Mouse (Mus musculus) hindbrain, embryonic 10.5 days (tissue): Measurements from ENCODE around the gene Ppa2. TPM values are rescaled to one million over a fixed set of nuclear protein-coding genes. Genes with fewer than 3 reads are reported as not detected.

Experiments
- DNase-seq: peaks from one replicate; pipeline ENCODE4 v3.0.0-alpha.2; 2017; ENCODE audit warnings: low spot score
- H3K27ac ChIP-seq: fragments of 300-500 bp; sonication (generic); 2 replicates; pipeline ENCODE4 v1.5.1; 2016; ENCODE audit warnings: mild to moderate bottlenecking, moderate library complexity
- H3K27me3 ChIP-seq: fragments of 300-500 bp; sonication (generic); 2 replicates; pipeline ENCODE4 v1.6.1; 2016; ENCODE audit warnings: mild to moderate bottlenecking; ENCODE audit not compliant: poor library complexity, insufficient read depth, severe bottlenecking
- H3K36me3 ChIP-seq: fragments of 300-500 bp; sonication (generic); 2 replicates; pipeline ENCODE4 v1.6.1; 2016; ENCODE audit warnings: mild to moderate bottlenecking, moderate library complexity
- H3K4me1 ChIP-seq: fragments of 300-500 bp; sonication (generic); replicated peaks from 2 replicates; pipeline ENCODE4 v1.6.1; 2016; ENCODE audit warnings: mild to moderate bottlenecking
- H3K4me3 ChIP-seq: fragments of 300-500 bp; sonication (generic); 2 replicates; pipeline ENCODE4 v1.5.1; 2016; ENCODE audit warnings: mild to moderate bottlenecking, moderate library complexity
- H3K9me3 ChIP-seq: fragments of 300-500 bp; sonication (generic); 2 replicates; pipeline ENCODE4 v1.6.1; 2016; ENCODE audit warnings: mild to moderate bottlenecking, moderate library complexity
- WGBS: fragments of 180-500 bp; shearing (Covaris S2); methylation state at CpG from one replicate; pipeline ENCODE4 v1.1.7; 2016; 5-methylcytosine and 5-hydroxymethylcytosine counted together
- polyA plus RNA-seq: library from polyadenylated mRNA; unstranded; fragments of >200 nt; fragmentation: Nextera tagmentation; extraction: Ambion mirVana; gene quantifications from 2 replicates; pipeline ENCODE4 v1.2.1, GENCODE M21; 2016

Ppa2 gene
- polyA plus RNA-seq, 1 experiment from 2014 or later = 79.3 TPM

DNA sequence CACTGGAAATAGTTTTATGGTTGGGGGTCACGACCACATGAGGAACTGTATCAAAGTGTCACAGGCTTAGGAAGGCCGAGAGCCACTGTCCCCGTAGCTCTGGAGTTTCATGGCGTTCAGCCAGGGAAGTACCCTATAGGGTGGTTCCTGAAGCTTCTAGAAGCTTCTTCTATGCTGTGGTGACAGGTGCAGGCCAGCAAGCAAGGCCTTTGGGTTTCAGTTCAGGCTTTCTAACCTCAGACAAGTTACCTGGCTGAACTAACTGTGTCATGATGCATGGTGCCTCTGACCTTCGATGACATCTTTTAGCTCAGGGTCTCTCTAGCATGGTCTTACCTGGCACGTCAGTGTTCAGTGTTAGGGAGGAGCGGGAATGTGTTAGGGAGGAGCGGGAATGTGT is 5.7 kb downstream of the Ppa2 start:
- Histone ChIP-seq H3K27ac (no peak overlapping the region), H3K4me3 (no peak overlapping the region), H3K9me3 (no peaks in the 10 kb centered on the region), H3K4me1 (peaks cover 15% of the 10 kb centered on the region), H3K36me3 (0 out of 2 replicates have a peak, but pooled peaks cover 4% of the 10 kb centered on the region), H3K27me3 (no peaks in the 10 kb centered on the region)
- DNase-seq = no peak
- WGBS = 95% methylated on average over 8 of the region's 8 CpGs

DNA sequence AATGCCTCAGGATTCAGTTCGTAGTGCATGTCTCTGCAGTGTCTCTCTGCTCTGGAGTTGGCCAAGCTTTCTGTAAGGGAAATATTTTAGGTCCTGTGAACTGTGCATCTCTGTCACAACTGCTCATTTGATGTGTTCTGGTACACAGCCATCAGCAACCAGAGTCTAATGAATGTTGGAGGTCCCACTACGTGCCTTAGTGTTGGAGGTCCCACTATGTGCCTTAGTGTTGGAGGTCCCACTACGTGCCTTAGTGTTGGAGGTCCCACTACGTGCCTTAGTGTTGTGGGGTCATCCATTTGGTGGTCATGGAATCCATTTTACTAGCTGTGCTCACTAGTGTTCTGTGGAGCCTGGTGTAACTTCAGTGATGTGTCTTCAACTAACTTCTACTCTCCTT is 7.9 kb downstream of the Ppa2 start:
- Histone ChIP-seq H3K27ac (no peak overlapping the region), H3K4me1 (no peaks in the 10 kb centered on the region), H3K4me3 (no peak overlapping the region), H3K9me3 (0 out of 2 replicates have a peak, but pooled peaks cover 2% of the 10 kb centered on the region), H3K36me3 (peaks cover 19% of the 10 kb centered on the region), H3K27me3 (no peaks in the 10 kb centered on the region)
- WGBS = 93% methylated on average over 4 of the region's 4 CpGs
- no peak for DNase-seq

DNA sequence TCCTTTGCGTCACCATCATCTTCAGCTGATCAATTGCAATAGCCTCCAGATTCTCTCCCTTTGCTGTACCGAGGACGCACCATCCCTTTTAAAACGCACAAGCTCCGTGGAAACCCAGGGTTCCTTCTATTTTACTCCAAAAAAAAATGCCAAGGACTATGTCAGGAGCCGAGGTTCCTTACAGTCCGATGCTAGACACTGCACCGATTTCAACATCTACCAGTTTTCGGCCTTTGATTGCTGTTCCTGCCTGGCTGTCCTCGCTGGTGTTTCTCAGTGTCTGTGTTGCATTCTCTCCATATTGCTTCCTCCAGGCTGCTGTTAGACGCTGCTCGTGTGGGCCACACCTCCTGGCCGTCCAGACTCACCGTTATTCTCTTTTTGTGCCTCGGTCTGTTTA is 8.7 kb downstream of the Ppa2 start:
- Histone ChIP-seq H3K27ac (no peak overlapping the region), H3K27me3 (no peaks in the 10 kb centered on the region), H3K36me3 (peaks cover 19% of the 10 kb centered on the region), H3K4me1 (no peaks in the 10 kb centered on the region), H3K9me3 (0 out of 2 replicates have a peak, but pooled peaks cover 2% of the 10 kb centered on the region), H3K4me3 (no peak overlapping the region)
- 91% methylated on average over 15 of the region's 15 CpGs for WGBS
- no peak for DNase-seq

DNA sequence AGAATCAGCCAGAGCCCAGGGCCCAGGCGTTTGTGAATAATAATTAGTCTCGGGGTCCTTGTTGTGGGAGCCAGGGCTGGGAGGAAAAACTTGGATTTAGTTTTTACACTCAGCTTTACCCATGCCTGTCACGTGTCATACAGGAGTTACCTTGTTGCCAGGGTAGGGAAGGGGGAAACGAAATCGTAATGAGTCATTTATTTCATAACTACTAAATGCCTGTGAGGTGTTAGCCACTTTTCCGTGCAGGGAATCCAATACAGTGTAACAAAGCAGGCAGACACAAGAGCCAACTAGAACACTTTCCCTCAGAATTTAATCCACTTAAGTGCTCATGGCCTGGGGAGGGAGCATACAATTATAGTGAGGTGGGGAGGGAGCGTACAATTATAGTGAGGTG is 9.9 kb downstream of the Ppa2 start:
- Histone ChIP-seq H3K9me3 (0 out of 2 replicates have a peak, but pooled peaks cover 2% of the 10 kb centered on the region), H3K4me1 (peaks cover under 1% of the 10 kb centered on the region; the same call in 1 of the 2 replicates), H3K27ac (no peak overlapping the region), H3K36me3 (peaks cover 23% of the 10 kb centered on the region), H3K27me3 (no peaks in the 10 kb centered on the region), H3K4me3 (no peak overlapping the region)
- WGBS = 88% methylated on average over 7 of the region's 7 CpGs
- DNase-seq = no peak

DNA sequence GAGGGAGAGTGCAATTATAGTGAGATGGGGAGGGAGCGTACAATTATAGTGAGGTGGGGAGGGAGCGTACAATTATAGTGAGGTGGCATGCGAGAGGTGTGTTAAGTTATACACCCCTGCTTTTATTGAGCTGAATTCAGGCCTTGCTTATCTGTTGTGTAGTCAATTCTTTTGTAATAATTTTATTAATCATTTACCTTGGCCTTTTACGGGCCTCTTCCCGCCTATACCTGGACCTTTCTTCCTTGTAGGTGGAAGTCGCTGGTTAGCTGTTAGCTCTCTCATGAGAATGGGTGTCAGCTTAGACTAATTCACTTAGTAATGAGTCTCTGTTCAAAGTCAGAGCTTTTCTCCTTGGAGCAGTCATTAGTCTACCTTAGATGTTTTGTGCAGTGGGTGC is 10.4 kb downstream of the Ppa2 start:
- peaks cover 5% of the 10 kb centered on the region for H3K4me1 ChIP-seq
- H3K27ac ChIP-seq = no peak overlapping the region
- no peaks in the 10 kb centered on the region for H3K27me3 ChIP-seq
- no peak for DNase-seq
- H3K36me3 ChIP-seq = peaks cover 26% of the 10 kb centered on the region
- 0 out of 2 replicates have a peak, but pooled peaks cover 2% of the 10 kb centered on the region for H3K9me3 ChIP-seq
- WGBS = 96% methylated on average over 6 of the region's 6 CpGs
- no peak overlapping the region for H3K4me3 ChIP-seq

DNA sequence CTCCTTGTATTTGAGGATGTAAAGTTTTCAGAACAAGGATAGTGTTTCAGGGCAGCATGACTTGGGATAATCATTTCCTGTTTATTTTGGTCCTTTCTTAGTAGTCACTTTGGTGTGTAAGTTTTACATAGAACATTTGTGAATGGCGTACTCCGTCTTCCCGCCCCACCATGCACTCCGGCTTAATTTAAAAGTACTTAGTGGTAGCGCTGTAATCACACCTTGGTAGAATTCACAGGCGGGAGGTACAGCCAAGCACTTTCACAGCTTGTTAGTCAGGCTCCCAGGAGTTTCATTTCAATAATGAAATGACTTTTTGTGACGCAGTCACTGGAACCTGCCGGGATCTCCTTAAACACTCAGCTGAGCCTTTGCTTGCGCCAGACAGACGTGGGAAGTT is 12.0 kb downstream of the Ppa2 start:
- Histone ChIP-seq H3K27me3 (no peaks in the 10 kb centered on the region), H3K36me3 (peaks cover 32% of the 10 kb centered on the region), H3K4me1 (peaks cover 8% of the 10 kb centered on the region), H3K4me3 (no peak overlapping the region), H3K27ac (no peak overlapping the region), H3K9me3 (0 out of 2 replicates have a peak, but pooled peaks cover 2% of the 10 kb centered on the region)
- DNase-seq = no peak
- WGBS = 96% methylated on average over 10 of the region's 10 CpGs

DNA sequence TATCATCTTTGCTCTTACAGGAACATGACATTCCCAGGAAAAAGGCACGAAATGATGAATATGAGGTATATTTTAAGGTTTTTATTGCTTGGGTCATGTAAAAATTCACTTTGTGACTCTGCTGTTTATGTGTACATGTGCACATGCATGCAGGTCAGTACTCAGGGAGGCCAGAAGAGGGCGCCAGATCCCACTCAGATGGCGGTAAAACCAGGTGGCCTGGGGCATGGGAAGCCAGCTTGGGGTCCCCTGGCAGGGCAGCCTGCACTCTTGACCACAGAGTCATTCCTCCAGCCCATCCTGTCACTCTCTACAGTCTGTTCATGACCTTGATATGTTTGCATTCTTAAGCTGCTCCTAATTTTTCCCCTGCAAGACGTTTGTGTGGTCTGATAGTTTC is 12.6 kb downstream of the Ppa2 start:
- peaks cover 8% of the 10 kb centered on the region for H3K4me1 ChIP-seq
- no peak overlapping the region for H3K27ac ChIP-seq
- no peak for DNase-seq
- no peak overlapping the region for H3K4me3 ChIP-seq
- no peaks in the 10 kb centered on the region for H3K27me3 ChIP-seq
- 0 out of 2 replicates have a peak, but pooled peaks cover 2% of the 10 kb centered on the region for H3K9me3 ChIP-seq
- H3K36me3 ChIP-seq = peaks cover 38% of the 10 kb centered on the region
- 83% methylated on average over 4 of the region's 4 CpGs for WGBS

DNA sequence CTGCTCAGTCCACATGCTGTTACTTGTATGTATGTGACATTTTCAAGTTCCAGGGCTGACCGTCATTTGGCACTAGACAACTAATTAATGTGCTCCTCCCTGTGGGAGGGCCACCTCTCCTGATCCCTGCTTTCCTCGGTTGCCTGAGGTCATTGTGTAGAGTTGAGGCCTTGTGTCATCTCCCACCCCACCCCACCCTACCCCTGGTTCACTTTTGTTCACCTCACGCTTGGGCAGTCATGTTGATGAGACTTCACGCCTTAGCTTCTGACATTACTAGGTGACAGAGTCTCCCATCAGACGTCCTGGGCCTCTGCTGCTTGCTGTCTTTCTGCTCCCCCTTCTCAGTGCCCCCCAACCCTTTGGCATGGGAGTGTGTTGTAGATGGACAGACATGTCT is 15.2 kb downstream of the Ppa2 start:
- peaks cover 41% of the 10 kb centered on the region for H3K36me3 ChIP-seq
- 30% methylated on average over 5 of the region's 5 CpGs for WGBS
- no peak overlapping the region for H3K4me3 ChIP-seq

DNA sequence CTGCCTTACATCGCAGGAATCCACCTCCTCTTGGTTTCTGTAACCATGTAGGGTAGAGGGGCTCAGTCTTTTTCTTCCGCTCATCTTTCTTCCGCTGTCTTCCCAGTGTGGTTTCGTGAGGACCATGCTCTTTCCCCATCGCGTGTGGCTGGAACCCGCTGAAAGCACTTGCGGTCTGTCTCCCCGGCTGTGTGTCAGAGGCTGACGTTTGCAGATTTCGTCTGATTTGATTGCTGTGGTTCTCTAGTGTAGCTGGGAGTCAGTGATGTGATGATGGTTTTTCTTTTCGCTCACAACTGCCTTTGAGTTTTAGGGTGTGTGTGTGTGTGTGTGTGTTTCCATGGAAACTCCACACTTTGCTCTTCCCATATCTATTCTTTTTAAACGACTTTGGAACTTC is 18.6 kb downstream of the Ppa2 start:
- WGBS = 91% methylated on average over 13 of the region's 13 CpGs
- Histone ChIP-seq H3K36me3 (peaks cover 42% of the 10 kb centered on the region), H3K4me1 (peaks cover 12% of the 10 kb centered on the region), H3K9me3 (no peaks in the 10 kb centered on the region), H3K27ac (no peak overlapping the region), H3K4me3 (no peak overlapping the region), H3K27me3 (no peaks in the 10 kb centered on the region)
- no peak for DNase-seq

More for the DNA sequence above, 15.2 kb downstream of the Ppa2 start:
- Histone ChIP-seq H3K27ac (no peak overlapping the region), H3K27me3 (no peaks in the 10 kb centered on the region), H3K4me1 (peaks cover 8% of the 10 kb centered on the region), H3K9me3 (0 out of 2 replicates have a peak, but pooled peaks cover 2% of the 10 kb centered on the region)
- no peak for DNase-seq

DNA sequence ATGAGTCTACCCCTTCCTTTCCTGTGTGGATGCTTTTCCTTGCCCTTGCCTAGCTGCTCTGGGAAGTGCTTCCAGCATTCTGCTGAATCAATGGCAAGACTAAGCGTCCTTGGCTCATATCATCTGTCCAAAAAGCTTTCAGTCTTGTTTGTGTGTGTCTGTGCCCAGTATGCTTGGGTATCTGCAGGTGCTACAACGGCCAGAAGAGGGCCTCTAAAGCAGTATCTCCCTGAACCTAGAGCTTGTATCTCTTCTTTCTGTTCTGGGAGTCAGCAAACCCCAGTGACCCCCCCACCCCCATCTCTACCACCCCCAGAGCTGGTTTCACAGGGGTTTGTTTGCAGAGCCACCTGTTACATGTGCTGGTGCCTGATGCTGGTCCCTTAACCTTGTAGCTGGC is 19.5 kb downstream of the Ppa2 start:
- no peaks in the 10 kb centered on the region for H3K9me3 ChIP-seq
- WGBS = 81% methylated on average over 2 of the region's 2 CpGs
- H3K27ac ChIP-seq = no peak overlapping the region
- no peak for DNase-seq
- H3K27me3 ChIP-seq = no peaks in the 10 kb centered on the region
- no peak overlapping the region for H3K4me3 ChIP-seq
- H3K4me1 ChIP-seq = peaks cover 12% of the 10 kb centered on the region
- peaks cover 44% of the 10 kb centered on the region for H3K36me3 ChIP-seq

DNA sequence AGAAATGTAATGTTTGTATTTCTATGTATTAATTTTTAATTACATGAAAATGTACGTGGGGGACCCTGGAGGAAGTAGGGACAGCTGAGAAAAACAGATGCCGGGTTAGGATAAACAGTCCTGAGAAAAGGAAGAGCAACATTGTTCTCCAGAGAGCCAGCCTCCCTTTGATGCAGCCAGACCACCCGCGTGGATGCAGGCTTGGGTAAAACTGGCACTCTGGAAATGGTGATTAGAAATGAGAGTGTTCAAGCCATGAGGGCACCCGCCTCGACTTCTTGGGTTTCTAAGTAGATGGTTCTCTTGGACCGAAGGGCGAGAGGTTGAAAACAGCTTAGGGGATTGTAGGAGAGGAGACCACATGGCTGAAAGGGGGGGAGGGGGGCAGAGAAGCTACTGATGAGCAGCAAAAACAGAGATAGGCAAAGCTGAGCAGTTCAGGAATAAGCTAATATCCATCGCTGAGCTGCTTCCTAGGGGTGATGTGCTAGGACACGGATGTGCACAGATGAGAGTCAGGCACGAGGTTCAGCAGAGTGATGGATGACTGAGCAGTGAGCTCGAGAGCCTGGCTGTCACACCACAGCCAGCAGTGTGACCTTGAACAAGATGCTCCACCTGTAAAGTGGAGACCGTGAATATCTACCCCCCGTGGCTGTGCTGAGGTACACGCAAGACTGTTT is 21.4 kb downstream of the Ppa2 start:
- DNase-seq = peak; percentile 11

DNA sequence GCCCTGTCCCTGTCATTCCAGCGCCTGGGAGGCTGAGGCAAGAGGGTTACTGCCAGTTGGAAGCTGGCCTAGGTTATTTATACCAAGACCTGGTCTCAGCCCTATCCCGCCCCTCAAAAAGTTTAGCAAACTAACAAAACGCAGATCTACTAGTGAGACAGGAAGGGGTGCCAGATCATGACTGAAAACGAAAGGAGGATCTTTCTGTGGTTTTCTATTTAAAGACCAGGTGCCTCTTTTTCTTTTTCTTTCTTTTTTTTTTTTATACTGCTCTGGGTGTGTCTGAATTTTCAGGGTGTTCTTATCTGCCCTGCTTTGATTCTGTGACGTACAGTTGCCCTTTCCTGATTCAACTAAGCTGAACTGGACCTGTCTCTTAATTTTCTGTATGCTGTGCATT is 22.4 kb downstream of the Ppa2 start:
- DNase-seq = no peak

More for the DNA sequence above, 21.4 kb downstream of the Ppa2 start:
- peaks cover 47% of the 10 kb centered on the region for H3K36me3 ChIP-seq
- 0 out of 2 replicates have a peak, but pooled peaks cover 4% of the 10 kb centered on the region for H3K4me1 ChIP-seq
- H3K4me3 ChIP-seq = no peak overlapping the region
- no peak overlapping the region for H3K27ac ChIP-seq
- H3K9me3 ChIP-seq = no peaks in the 10 kb centered on the region
- WGBS = 69% methylated on average over 15 of the region's 15 CpGs
- no peaks in the 10 kb centered on the region for H3K27me3 ChIP-seq

DNA sequence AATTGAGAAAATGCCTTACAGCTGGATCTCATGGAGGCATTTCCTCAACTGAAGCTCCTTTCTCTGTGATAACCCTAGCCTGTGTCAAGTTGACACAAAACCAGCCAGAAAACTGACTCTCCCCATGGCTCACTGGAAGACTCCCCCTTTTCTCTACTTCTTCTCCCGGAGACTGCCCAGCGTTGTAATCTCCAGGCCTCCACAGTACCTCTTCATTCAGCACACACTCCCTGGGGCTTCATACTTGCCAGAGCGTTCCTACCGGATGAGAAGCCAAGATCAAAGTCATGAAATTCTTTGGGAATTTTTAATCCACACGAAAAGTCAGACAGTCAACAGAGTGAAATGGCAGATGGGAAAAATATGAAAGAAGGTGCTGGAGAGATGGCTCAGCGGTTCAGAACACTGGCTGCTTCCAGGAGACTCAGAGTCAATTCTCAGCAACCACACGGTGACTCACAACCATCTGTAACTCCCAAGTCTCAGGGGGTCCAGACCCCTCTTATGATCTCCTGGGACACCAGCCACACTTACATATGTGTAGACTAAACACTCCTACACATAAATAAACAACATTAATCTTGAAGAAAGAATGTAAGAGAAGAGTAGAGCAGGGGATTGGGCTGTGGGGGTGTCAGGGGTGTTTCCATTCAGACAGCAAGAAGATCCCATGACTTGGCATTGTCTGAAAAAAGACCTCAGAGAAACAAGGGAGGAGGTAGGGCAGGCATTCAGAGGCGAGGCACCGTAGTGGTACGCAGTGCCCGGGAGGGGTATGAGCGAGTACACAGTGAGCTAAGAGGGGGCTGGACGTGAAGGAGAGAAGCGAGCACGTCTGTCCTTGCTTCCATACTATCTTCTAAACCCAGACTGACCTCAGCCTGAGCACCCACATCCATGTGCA is 23.6 kb downstream of the Ppa2 start:
- WGBS = 86% methylated on average over 15 of the region's 15 CpGs
- DNase-seq = no peak
- Histone ChIP-seq H3K36me3 (peaks cover 34% of the 10 kb centered on the region), H3K27me3 (no peaks in the 10 kb centered on the region), H3K4me3 (no peak overlapping the region), H3K27ac (no peak overlapping the region), H3K4me1 (0 out of 2 replicates have a peak, but pooled peaks cover 4% of the 10 kb centered on the region), H3K9me3 (no peaks in the 10 kb centered on the region)

More for the DNA sequence above, 22.4 kb downstream of the Ppa2 start:
- H3K27me3 ChIP-seq = no peaks in the 10 kb centered on the region
- 0 out of 2 replicates have a peak, but pooled peaks cover 4% of the 10 kb centered on the region for H3K4me1 ChIP-seq
- no peaks in the 10 kb centered on the region for H3K9me3 ChIP-seq
- H3K4me3 ChIP-seq = no peak overlapping the region
- H3K27ac ChIP-seq = no peak overlapping the region
- 92% methylated on average over 5 of the region's 5 CpGs for WGBS
- H3K36me3 ChIP-seq = peaks cover 39% of the 10 kb centered on the region
